Mouse (Mus musculus) Muller cell, postnatal 12 days (primary cell): ENCODE data around the gene Cog4.
"Not testable (repeated sequence)": the region's sequence is repeated elsewhere in the genome, so short reads cannot be mapped to it uniquely, and the experiment has no call there.

Experiments used
- DNase-seq: peaks from one replicate; pipeline ENCODE4 v3.0.0-alpha.2; 2015; ENCODE audit errors: inconsistent ontology term

The Cog4 gene

DNA sequence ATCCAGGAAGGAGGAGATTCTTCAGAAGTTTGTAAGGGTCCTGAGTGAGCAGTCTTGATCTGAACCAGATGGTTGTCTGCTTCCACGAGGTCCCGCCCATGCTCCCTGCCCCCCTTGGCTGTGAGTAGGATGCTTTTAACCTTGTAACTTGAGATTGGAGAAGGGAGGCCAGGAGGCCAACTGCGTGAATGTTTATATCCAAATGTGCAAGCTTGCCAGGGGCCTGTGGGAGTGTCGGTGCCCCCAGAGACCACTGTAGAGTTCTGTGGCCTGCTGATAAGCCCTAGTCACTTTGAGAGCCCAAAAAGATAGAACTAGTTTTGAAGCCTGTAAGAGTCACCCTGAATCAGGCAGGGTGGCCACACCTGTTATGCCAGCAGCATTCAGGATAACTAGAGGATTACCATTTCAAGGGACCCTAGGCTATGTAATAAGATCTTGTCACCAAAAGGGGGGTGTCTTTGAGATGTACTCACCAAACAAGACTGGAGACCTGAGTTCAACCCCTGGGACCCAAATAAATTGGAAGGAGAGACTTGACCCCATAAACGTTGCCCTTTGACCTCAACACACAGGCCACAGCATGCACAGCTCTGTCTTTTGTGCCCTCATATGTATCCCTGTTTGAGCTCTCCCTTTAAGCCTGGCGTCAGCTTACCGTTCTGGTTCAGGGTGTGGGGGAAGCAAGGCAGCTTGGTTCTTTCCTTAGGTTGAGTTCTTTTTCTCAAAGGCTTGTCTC is 75.3 kb downstream of the Cog4 start:
- no peak for DNase-seq

- DNase-seq: no peak
Observed at GRCm38 (mm10) chr8:110925691-110926140, 79.3 kb downstream of the Cog4 start.

- DNase-seq: no peak
Observed at GRCm38 (mm10) chr8:110926690-110927089, 80.3 kb downstream of the Cog4 start.

- no peak for DNase-seq
Observed at GRCm38 (mm10) chr8:110928435-110928834, 82.0 kb downstream of the Cog4 start.

DNA sequence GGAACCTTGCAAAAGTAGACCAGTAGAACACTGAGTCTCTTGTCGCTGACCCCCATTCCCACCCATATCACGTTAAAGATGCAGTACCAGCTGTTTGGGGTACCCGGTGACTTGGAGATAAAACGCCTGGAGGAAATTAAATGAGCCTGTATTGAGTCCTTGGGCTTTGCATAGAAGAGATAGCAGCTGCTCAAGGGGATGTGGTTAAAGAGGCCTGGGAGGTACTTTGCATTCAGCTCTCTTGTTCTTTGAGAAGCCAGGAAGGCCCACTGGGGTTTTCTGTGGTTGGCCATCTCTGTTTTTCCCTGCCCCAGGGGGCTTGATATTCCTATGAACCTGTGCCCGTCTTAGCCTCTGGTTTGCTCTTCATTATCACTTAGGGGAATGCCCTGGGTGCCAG is 82.7 kb downstream of the Cog4 start:
- no peak for DNase-seq

GRCm38 (mm10) chr8:110929672-110930071 is 83.3 kb downstream of the Cog4 start:
- not testable (repeated sequence) for DNase-seq

- DNase-seq: peak; percentile 64
Observed at GRCm38 (mm10) chr8:110931176-110931939, 85.0 kb downstream of the Cog4 start.
